Mouse (Mus musculus) adrenal gland, postnatal 4 days (tissue): Measurements from ENCODE around the gene Myzap. TPM values are rescaled to one million over a fixed set of nuclear protein-coding genes. Genes with fewer than 3 reads are reported as not detected.
"Not testable (repeated sequence)": the region's sequence is repeated elsewhere in the genome, so short reads cannot be mapped to it uniquely, and the experiment has no call there.

Experiments used
- DNase-seq, 2 experiments: peaks; one replicate each; pipeline ENCODE4 v3.0.0; 2021 to 2022; ENCODE audit warnings: low spot score in 2 of 2, mixed read lengths in 2 of 2
- long read RNA-seq, 2 experiments: library from polyadenylated mRNA; stranded (forward); transcript quantifications; one replicate each; pipeline ENCODE4 v2.0.0; 2021
- total RNA-seq, 2 experiments: library from RNA; stranded (reverse); gene quantifications; 2 replicates each; pipeline ENCODE4 v1.2.3; 2021

Myzap gene
- 10 to 100 TPM; 11.4 to 13.9 TPM for total RNA-seq
- long read RNA-seq, experiment 1, transcript Myzap-201 (13 exons, 2,283 nt): major isoform, 8 of 9 reads
- long read RNA-seq, experiment 1, partial matches to known transcripts: 0 of 9 reads
- long read RNA-seq, experiment 1, other reads (novel, unspliced or antisense): 1 of 9 reads
- long read RNA-seq, experiment 2, transcript Myzap-201 (13 exons, 2,283 nt): major isoform, 12 of 27 reads
- long read RNA-seq, experiment 2, partial matches to known transcripts: 1 of 27 reads
- long read RNA-seq, experiment 2, other reads (novel, unspliced or antisense): 13 of 27 reads

DNA sequence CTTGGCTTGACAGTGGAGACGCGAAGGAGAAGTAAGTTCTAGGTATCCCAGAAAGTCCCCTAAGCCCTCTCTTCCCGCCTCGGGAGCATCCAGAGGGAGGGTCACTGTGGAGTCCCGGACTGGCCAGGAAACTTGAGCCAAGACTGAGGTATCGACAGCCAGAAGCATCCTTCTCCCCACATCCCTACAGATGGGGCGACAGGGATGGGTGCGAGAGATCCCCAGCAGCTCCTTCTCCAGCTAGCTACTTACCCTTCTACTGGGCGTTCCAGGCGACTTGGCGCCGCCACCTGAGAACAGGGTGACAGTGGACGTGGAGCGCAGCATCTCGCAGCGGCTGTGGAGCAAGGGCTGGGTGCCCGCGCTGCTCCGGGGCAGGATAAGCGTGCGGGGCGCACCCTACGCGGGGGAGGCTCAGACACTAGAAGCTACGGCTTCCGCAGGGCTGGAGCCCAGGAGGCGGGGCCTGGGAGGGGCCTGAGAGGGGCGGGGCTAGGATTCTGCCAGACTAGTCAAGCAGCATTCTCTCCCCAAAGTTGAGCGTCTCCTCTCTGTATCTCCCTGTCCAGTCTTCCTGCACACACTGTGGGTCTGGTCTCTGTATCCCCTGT is at the start of gene Myzap:
Myzap (minus strand) TSS at position 423 of the 611 bp plus-strand sequence.
- DNase-seq: peak; percentile 71 to 80

DNA sequence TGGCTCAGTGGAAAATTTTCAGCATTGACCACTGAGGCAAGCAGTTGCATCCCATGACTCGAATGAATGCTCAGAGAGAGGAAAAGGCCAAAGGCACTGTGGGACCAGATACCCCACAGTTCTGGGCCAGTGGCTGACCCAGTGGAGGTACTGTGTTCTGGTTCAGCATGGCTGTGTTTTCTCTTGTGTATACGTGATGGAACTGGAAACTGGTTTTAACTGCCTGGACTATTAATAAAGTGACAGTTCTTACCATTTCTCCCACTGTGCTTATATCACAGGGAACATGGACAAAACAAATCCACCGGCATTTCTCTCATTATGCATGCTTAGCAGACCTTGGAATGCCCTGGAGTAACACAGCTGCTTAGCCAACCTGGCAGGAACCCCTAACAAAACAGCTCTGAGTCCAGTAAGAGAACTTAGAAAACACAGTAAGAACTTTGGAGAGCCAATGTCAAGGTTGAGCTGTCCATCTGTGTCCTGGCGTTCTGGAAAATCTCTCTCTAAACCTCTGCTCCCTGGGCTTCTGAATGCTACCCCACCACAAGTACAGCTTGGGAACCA is 48.3 kb upstream of the Myzap start:
- DNase-seq: no peak

- no peak for DNase-seq
These were observed 46.0 kb upstream of the Myzap start for GRCm38 (mm10) chr9:71638198-71638597.

DNA sequence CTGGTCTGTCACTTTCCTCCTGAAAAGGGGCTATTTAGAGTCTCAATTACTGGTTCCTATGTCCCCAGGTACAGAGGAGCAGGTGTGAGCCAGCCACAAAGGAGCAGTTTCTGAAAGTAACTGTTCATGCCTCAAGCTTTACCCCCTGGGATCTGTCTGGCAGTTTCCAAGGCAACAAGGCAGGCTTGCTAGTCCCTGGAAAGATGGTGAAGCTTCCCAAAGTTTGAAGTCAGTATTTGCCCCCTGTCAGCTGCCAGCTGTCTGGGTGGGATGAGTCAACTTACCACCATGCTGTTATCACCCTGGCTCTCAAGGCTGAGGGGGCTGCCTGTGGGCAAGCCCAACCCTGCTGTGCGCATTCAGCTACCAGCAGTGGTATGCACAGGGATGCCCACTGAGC is 44.7 kb upstream of the Myzap start:
- DNase-seq: no peak

GRCm38 (mm10) chr9:71635627-71636026 is 43.5 kb upstream of the Myzap start:
- no peak for DNase-seq

- DNase-seq: no peak
These were observed 42.8 kb upstream of the Myzap start for GRCm38 (mm10) chr9:71634916-71635315.

DNA sequence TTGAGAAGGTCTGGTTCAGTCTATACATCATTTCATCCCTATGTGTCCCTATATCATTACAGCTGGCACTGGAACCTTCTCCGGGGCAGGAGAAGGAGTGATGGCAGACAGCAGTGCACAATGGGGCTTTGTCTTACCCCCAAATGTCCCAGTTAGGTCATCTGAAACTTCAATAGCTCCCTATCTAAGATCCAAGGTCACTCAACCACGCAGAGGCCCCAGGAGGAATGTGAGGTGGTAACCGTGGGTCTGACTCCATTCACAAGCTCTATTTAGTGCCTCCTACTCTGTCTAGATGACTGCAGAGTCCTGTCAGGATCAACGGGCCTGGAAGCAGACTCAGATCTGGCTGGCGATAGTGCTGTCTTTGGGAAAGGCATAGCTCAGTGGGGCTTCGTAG is 36.8 kb upstream of the Myzap start:
- DNase-seq: no peak

GRCm38 (mm10) chr9:71628286-71628685 is 36.1 kb upstream of the Myzap start:
- DNase-seq: no peak

DNA sequence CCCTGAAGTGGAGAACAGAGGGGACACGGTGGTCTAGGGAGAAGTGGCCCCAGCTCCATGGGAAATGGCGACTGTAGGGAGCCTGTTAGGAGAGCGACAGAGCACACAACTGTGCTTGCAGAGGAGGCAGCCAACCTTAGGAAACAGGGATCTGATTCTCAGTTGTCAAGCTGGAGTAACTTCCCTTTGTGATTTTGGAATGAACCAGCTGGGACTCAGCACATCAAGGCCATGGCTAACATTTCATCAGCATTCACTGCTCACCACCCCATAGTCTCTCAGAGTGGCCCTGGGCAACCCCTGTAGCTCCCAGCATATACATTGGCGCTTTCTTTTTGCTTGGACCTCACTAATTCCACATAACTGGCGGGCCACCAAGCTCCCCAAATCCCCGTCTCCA is 33.8 kb upstream of the Myzap start:
- no peak for DNase-seq

DNA sequence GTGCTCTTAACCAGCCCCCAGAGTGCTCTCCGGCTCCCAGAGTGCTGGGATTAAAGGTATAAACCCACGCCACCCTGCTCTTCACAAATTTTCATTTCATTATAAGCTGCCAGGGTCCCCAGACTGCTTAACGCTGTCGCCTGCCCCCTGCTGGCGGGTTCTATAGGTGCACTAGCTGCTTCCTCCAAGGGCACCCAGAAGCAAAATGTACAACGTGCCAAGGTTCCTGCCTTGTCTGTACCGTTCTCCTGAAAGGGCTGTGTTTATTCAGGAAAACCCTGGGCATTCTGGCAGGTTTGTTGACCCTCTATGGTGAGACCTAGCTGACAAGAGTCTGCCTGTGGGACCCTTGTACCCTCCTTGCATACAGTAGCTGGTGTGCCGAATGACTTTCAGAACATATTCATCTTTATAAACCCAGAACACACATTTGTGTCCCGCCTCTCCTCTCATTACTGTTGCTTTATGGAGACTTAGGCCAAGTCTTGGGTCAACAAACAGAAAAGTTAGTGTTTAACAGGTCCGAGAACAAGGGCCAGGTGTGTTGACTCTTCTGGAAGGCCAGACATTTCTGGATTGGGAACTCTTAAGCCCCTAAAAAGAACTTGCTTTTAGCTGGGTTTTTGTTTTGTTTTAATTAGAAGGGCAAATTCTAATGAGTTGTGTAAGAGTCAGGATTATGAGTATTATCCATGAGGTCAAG is 32.8 kb upstream of the Myzap start:
- DNase-seq: peak; percentile 39 to 49

- no peak for DNase-seq
These were observed 31.9 kb upstream of the Myzap start for GRCm38 (mm10) chr9:71623871-71624569.

- no peak for DNase-seq
These were observed 30.4 kb upstream of the Myzap start for GRCm38 (mm10) chr9:71622593-71622992.

DNA sequence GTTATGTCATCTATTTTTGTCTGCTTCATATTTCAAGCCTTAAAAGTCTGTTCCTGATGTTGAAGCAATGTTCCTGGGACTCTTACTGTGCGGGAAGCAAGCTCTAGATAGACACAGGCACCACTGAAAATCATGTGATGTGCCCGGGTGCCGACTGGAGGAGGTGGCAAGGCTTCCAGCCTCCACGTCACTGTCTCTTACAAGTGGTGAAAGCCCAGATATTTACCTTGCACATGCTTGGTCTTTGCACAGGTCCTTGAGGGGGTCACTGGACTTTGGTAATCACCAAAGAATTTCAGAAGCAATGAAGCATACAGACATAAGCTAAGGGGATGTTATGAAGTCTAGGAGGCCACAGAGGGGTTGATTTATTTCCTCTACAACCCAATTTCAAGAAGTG is 29.8 kb upstream of the Myzap start:
- DNase-seq: no peak

DNA sequence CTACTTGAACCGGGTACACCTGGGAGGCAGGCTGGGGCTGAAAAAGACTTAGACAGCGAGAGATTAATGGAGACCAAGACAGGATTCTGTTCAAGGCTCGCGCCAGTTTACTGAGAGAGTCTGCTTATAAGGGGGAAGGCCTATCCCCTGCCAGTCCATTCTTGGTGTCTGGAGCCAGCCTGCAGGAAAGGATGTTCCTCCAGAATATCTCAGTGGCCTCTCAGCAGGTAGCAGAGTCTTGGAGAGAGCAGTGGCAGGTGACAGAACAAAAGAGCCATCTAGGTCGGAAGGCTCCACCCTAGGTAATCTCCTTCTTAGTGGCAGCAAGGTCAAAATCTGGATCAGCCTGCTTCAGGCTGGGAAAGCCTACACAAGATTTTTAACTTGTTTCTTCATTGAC is 28.0 kb upstream of the Myzap start:
- not testable (repeated sequence) for DNase-seq

GRCm38 (mm10) chr9:71617363-71617762 is 25.2 kb upstream of the Myzap start:
- DNase-seq: no peak

DNA sequence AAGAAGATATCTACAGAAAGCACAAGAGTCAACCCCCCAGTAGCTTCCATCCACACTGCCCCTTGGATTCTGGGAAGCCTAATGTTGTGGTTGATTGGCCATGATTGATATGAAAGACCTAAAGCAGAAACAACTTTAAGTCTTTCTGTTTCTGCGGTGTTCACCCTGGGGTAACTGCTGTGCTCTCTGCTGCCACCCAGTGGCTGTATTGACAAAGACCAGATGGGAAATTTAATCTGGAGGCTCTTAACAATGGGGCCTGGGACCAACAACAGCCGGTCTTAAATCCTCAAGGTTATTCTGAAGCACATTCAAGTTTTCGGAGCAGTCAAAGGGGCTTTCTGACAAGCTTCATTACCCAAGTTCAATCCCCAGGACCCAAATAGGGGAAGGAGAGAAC is 24.0 kb upstream of the Myzap start:
- DNase-seq: peak; percentile 54 to 66

GRCm38 (mm10) chr9:71614643-71615042 is 22.5 kb upstream of the Myzap start:
- no peak for DNase-seq

GRCm38 (mm10) chr9:71612981-71613380 is 20.8 kb upstream of the Myzap start:
- DNase-seq: no peak

DNA sequence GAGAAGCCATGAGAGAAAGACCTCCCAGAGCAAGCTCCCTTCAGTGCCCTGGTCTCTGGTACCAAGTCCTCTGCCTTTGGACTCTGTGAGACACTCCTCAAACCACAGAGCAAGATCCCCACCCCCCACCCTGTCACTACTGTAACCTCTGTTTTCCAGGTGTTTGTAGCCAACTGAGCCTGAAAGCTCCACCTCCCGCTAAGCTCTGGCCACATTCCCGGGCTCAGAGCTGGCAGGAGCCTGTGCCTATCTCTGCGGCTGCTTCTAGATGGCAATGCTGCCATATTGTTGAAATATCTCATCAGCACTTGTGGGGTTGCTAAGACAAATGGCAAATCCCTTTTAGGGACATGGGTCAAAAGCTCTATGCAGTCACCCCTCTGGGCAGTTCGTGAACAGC is 19.7 kb upstream of the Myzap start:
- DNase-seq: no peak

DNA sequence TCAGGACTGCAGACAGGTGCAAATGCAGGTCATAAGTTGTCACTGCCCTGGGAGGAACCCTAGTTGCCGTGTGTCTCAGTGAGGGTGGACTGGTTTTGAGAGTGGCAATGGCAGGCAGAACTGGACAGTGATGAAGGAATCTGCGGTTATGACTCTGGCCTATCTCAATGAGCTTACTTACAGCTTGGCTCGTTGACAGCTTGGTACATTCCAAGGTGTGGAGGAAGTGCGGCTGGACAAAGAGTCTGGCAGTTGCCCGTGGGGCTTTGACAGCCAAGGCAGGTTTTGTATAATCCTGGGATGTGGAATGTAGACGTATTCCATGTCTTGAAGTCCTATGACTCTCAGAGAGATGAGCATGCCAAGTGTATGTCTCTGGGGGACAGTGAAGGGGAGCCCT is 16.9 kb upstream of the Myzap start:
- DNase-seq: no peak

- DNase-seq: no peak
These were observed 14.3 kb upstream of the Myzap start for GRCm38 (mm10) chr9:71606296-71607057.
